Mouse (Mus musculus) megakaryocyte, adult 5-6 weeks (primary cell): Measurements from ENCODE around the gene 3425401B19Rik. TPM values are rescaled to one million over a fixed set of nuclear protein-coding genes. Genes with fewer than 3 reads are reported as not detected.

ENCODE experiments used
- ATAC-seq: 2 replicates; pipeline ENCODE4 v1.8.0; 2016; ENCODE audit warnings: mild to moderate bottlenecking, inconsistent platforms; ENCODE audit not compliant: poor library complexity, severe bottlenecking
- total RNA-seq, 2 experiments: library from RNA; stranded (forward) in 1 of 2; stranded (reverse) in 1 of 2; fragments of 153-499, 151-499 nt in 1 of 2; fragments of 221-1000, 200-1000 nt in 1 of 2; gene quantifications; 2 replicates each; pipeline versions ENCODE4 v1.2.3 to v1.2.4; 2015 to 2017

Gene 3425401B19Rik
- total RNA-seq, 2 experiments from 2014 or later: not detected

- ATAC-seq: no peak
Observed at GRCm38 (mm10) chr14:32673178-32673577, 11.9 kb downstream of the 3425401B19Rik start.

- ATAC-seq: no peak
Observed at GRCm38 (mm10) chr14:32663099-32663498, 22.0 kb downstream of the 3425401B19Rik start.

- no peak for ATAC-seq
Observed at GRCm38 (mm10) chr14:32659781-32660180, 25.3 kb downstream of the 3425401B19Rik start.

- ATAC-seq: no peak
Observed at GRCm38 (mm10) chr14:32638485-32638884, 46.6 kb downstream of the 3425401B19Rik start.

GRCm38 (mm10) chr14:32634015-32634682 lies 50.9 kb downstream of the 3425401B19Rik start:
- no peak for ATAC-seq

- ATAC-seq: no peak
Observed at GRCm38 (mm10) chr14:32632908-32633600, 52.0 kb downstream of the 3425401B19Rik start.

GRCm38 (mm10) chr14:32628584-32628983 lies 56.5 kb downstream of the 3425401B19Rik start:
- ATAC-seq: no peak

GRCm38 (mm10) chr14:32627271-32627670 lies 57.8 kb downstream of the 3425401B19Rik start:
- ATAC-seq: no peak

GRCm38 (mm10) chr14:32624811-32625210 lies 60.3 kb downstream of the 3425401B19Rik start:
- no peak for ATAC-seq

GRCm38 (mm10) chr14:32624245-32624644 lies 60.8 kb downstream of the 3425401B19Rik start:
- peak; percentile 62 for ATAC-seq

- no peak for ATAC-seq
Observed at GRCm38 (mm10) chr14:32617253-32617652, 67.8 kb downstream of the 3425401B19Rik start.

GRCm38 (mm10) chr14:32609392-32609791 lies 75.7 kb downstream of the 3425401B19Rik start:
- ATAC-seq: no peak

Other genes starting within 250 kb of the 3425401B19Rik start
- not detected in 2 replicates for gene Slc18a3, start 220.4 kb downstream of the 3425401B19Rik start, total RNA-seq (2015)
- gene Slc18a3, start 220.4 kb downstream of the 3425401B19Rik start, total RNA-seq (2017): not detected in 2 replicates
- gene Chat, start 219.3 kb downstream of the 3425401B19Rik start, total RNA-seq (2015): not detected in 2 replicates
- gene Chat, start 219.3 kb downstream of the 3425401B19Rik start, total RNA-seq (2017): not detected in 2 replicates
- 5.9 and 7.2 TPM in 2 replicates for gene Ercc6, start 171.8 kb downstream of the 3425401B19Rik start, total RNA-seq (2015)
- gene Ercc6, start 171.8 kb downstream of the 3425401B19Rik start, total RNA-seq (2017): 8.7 and 13.5 TPM in 2 replicates
- gene Prrxl1, start 85.9 kb downstream of the 3425401B19Rik start, total RNA-seq (2015): not detected in 2 replicates
- not detected in 2 replicates for gene Prrxl1, start 85.9 kb downstream of the 3425401B19Rik start, total RNA-seq (2017)
- 12.3 and 15.3 TPM in 2 replicates for gene Tmem273, start 100.7 kb upstream of the 3425401B19Rik start, total RNA-seq (2015)
- gene Tmem273, start 100.7 kb upstream of the 3425401B19Rik start, total RNA-seq (2017): 7.8 and 10.1 TPM in 2 replicates
- not detected in 2 replicates for gene Fam170b, start 148.7 kb upstream of the 3425401B19Rik start, total RNA-seq (2015)
- gene Fam170b, start 148.7 kb upstream of the 3425401B19Rik start, total RNA-seq (2017): not detected in 2 replicates
- gene Vstm4, start 171.5 kb upstream of the 3425401B19Rik start, total RNA-seq (2015): not detected in 2 replicates
- not detected in 2 replicates for gene Vstm4, start 171.5 kb upstream of the 3425401B19Rik start, total RNA-seq (2017)